Mouse (Mus musculus) lung, postnatal 0 days (tissue): ENCODE results near the gene Ttc33. TPM values are rescaled to one million over a fixed set of nuclear protein-coding genes. Genes with fewer than 3 reads are reported as not detected.

Experiments used
- ATAC-seq: fragments of 200-750 bp; cut with Nextera tagmentation; 2 replicates; pipeline ENCODE4 v1.8.0; 2017; ENCODE audit warnings: moderate library complexity
- DNase-seq: peaks from one replicate; pipeline ENCODE4 v3.0.0-alpha.2; 2016; ENCODE audit warnings: low spot score
- H3K27ac ChIP-seq: fragments of 300-500 bp; sonication (generic); 2 replicates; pipeline ENCODE4 v1.5.1; 2014; ENCODE audit warnings: antibody characterized with exemption, mild to moderate bottlenecking, low read length, mixed read lengths
- H3K27me3 ChIP-seq: fragments of 300-500 bp; sonication (generic); replicated peaks from 2 replicates; pipeline ENCODE4 v1.6.1; 2014; ENCODE audit warnings: low read length, mixed read lengths; ENCODE audit not compliant: insufficient read depth
- H3K36me3 ChIP-seq: fragments of 300-500 bp; sonication (generic); 2 replicates; pipeline ENCODE4 v1.6.1; 2014; ENCODE audit warnings: low read length, mixed read lengths; ENCODE audit not compliant: insufficient read depth
- H3K4me1 ChIP-seq: fragments of 300-500 bp; sonication (generic); 2 replicates; pipeline ENCODE4 v1.6.1; 2014; ENCODE audit warnings: antibody characterized with exemption, low read depth, low read length, mixed read lengths; ENCODE audit not compliant: insufficient read depth
- H3K4me2 ChIP-seq: fragments of 300-500 bp; sonication (generic); replicated peaks from 2 replicates; pipeline ENCODE4 v1.6.1; 2014; ENCODE audit warnings: low read depth, mild to moderate bottlenecking, low read length, moderate library complexity, mixed read lengths
- H3K4me3 ChIP-seq: fragments of 300-500 bp; sonication (generic); 2 replicates; pipeline ENCODE4 v1.5.1; 2014; ENCODE audit warnings: low read depth, low read length
- H3K9ac ChIP-seq: fragments of 300-500 bp; sonication (generic); replicated peaks from 2 replicates; pipeline ENCODE4 v1.6.1; 2014; ENCODE audit warnings: low read depth, mild to moderate bottlenecking
- H3K9me3 ChIP-seq: fragments of 300-500 bp; sonication (generic); 2 replicates; pipeline ENCODE4 v1.6.1; 2016; ENCODE audit warnings: low read length, mixed read lengths
- CTCF ChIP-seq: IDR thresholded peaks from 2 replicates; pipeline ENCODE4 v1.5.1; 2016; ENCODE audit warnings: antibody characterized with exemption, mild to moderate bottlenecking
- EP300 ChIP-seq: IDR thresholded peaks from 2 replicates; pipeline ENCODE4 v1.6.1; 2016; ENCODE audit warnings: antibody characterized with exemption, mild to moderate bottlenecking, control low read depth
- WGBS: fragments of 180-500 bp; shearing (Covaris S2); extraction: QIAGEN DNeasy Blood & Tissue Kit; methylation state at CpG from one replicate; pipeline ENCODE4 v1.1.7; 2014; 5-methylcytosine and 5-hydroxymethylcytosine counted together
- polyA plus RNA-seq: library from polyadenylated mRNA; unstranded; fragments of >200 nt; fragmentation: Nextera tagmentation; extraction: Ambion mirVana; gene quantifications from 2 replicates; pipeline ENCODE4 v1.2.1, GENCODE M21; 2015

Gene Ttc33
- polyA plus RNA-seq, 1 experiment from 2014 or later, result 35.9 TPM

- no peak for DNase-seq
- Histone ChIP-seq H3K9me3 (no peaks in the 10 kb centered on the region), H3K4me2 (peak overlapping the region; percentile 81; the same call in 1 of the 2 replicates), H3K9ac (no peak overlapping the region), H3K36me3 (no peaks in the 10 kb centered on the region), H3K27me3 (no peaks in the 10 kb centered on the region), H3K4me3 (peak overlapping the region; percentile 97; the same call in 1 of the 2 replicates), H3K27ac (no peak overlapping the region), H3K4me1 (no peaks in the 10 kb centered on the region; the same call in 1 of the 2 replicates)
- TF ChIP-seq EP300, result no peak
- TF ChIP-seq CTCF, result no peak
- 54% methylated on average over 5 of the region's 5 CpGs for WGBS
- ATAC-seq, result no peak
Observed at GRCm38 (mm10) chr15:5142714-5143113, 42.6 kb upstream of the Ttc33 start.

GRCm38 (mm10) chr15:5143361-5144020, 41.8 kb upstream of the Ttc33 start, which contains the start of gene Prkaa1:
Gene Prkaa1 (plus strand): TSS chr15:5143861.
- Histone ChIP-seq H3K27me3 (no peaks in the 10 kb centered on the region), H3K4me1 (no peaks in the 10 kb centered on the region; the same call in 1 of the 2 replicates), H3K9ac (peak within 1 kb of the TSS; percentile 75), H3K27ac (peak within 1 kb of the TSS; percentile 78), H3K4me3 (peak within 1 kb of the TSS; percentile 97), H3K9me3 (no peaks in the 10 kb centered on the region), H3K4me2 (peak within 1 kb of the TSS; percentile 81), H3K36me3 (no peaks in the 10 kb centered on the region)
- ATAC-seq (peak; percentile 97), DNase-seq (peak; percentile 84)
- under 1% methylated on average over 55 of the region's 80 CpGs for WGBS
- TF ChIP-seq EP300, result no peak
- peak; percentile 32; the same call in 1 of the 2 replicates for TF ChIP-seq CTCF

GRCm38 (mm10) chr15:5144021-5144778, 41.1 kb upstream of the Ttc33 start:
- Histone ChIP-seq H3K27me3 (no peaks in the 10 kb centered on the region), H3K4me2 (peak overlapping the region; percentile 81), H3K27ac (peak overlapping the region; percentile 78), H3K9me3 (no peaks in the 10 kb centered on the region), H3K4me1 (no peaks in the 10 kb centered on the region; the same call in 1 of the 2 replicates), H3K36me3 (no peaks in the 10 kb centered on the region), H3K9ac (peak overlapping the region; percentile 75), H3K4me3 (peak overlapping the region; percentile 97)
- WGBS, result 2% methylated on average over 43 of the region's 61 CpGs
- DNase-seq, result peak; percentile 50
- peak; percentile 79 for ATAC-seq
- TF ChIP-seq CTCF (peak; percentile 48), EP300 (no peak)

GRCm38 (mm10) chr15:5145196-5145945, 40.0 kb upstream of the Ttc33 start:
- 38% methylated on average over 9 of the region's 9 CpGs for WGBS
- Histone ChIP-seq H3K9ac (no peak overlapping the region), H3K4me3 (no peak overlapping the region)

GRCm38 (mm10) chr15:5149187-5149586, 36.1 kb upstream of the Ttc33 start:
- Histone ChIP-seq H3K9ac (no peak overlapping the region), H3K4me2 (no peak overlapping the region), H3K36me3 (no peaks in the 10 kb centered on the region), H3K4me1 (no peaks in the 10 kb centered on the region; the same call in 1 of the 2 replicates), H3K4me3 (no peak overlapping the region), H3K27me3 (no peaks in the 10 kb centered on the region), H3K27ac (no peak overlapping the region), H3K9me3 (no peaks in the 10 kb centered on the region)
- no peak for ATAC-seq
- WGBS, result 87% methylated on average over 4 of the region's 4 CpGs
- no peak for DNase-seq
- TF ChIP-seq EP300, result no peak
- TF ChIP-seq CTCF, result no peak

More at GRCm38 (mm10) chr15:5145196-5145945, 40.0 kb upstream of the Ttc33 start:
- Histone ChIP-seq H3K36me3 (no peaks in the 10 kb centered on the region), H3K4me1 (no peaks in the 10 kb centered on the region; the same call in 1 of the 2 replicates), H3K4me2 (0 out of 2 replicates have a peak overlapping the region, but pooled peaks have one; percentile 81), H3K27me3 (no peaks in the 10 kb centered on the region), H3K9me3 (no peaks in the 10 kb centered on the region), H3K27ac (no peak overlapping the region)
- no peak for TF ChIP-seq CTCF
- no peak for TF ChIP-seq EP300
- ATAC-seq (no peak), DNase-seq (no peak)
